Mouse (Mus musculus) c-Kit-positive CD71-positive TER-119-positive erythroid progenitor cells, embryonic 14.5 days (primary cell): ENCODE results near the gene Lsm6.

ENCODE experiments used
- DNase-seq: peaks from one replicate; pipeline ENCODE4 v3.0.0-alpha.2; 2013; ENCODE audit warnings: low spot score

Gene Lsm6

DNA sequence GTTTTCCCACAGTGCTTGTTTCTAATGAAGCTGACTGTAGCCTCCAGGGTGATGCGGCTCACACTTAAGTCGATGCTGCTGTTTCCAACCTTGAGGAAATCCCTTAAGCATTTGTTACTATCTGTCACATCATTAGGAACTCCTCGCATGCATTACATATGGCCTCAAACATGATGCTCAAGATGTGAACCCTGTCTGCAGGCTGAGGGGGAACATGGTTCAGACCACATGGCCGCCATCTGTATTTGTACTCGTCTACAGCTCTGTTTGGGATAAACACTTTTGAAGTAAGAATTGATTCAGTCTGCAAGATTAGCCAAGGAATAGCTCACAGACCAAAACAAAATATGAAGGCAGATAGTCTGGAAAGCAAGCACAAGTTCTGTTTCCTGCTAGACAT is 14.9 kb downstream of the Lsm6 start:
- no peak for DNase-seq

DNA sequence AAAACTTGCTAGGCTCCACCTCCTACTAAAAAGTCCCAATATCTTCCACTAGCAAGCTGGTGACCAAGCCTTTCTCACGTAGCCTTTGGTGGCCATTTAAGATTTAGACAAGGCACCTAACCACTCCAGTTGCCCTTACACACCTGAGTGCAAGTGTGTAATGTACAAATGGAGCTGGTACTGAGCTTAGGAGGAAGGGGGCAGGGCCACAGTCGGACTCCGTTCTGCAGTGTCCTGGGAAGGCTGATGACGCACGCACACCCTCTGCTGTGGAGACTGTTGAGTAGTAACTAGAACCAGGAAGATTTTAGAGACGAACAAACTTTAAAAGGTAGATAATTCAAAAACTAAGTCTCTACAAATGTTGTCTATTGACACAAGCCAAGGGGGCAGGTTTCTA is 19.7 kb downstream of the Lsm6 start:
- DNase-seq = no peak

DNA sequence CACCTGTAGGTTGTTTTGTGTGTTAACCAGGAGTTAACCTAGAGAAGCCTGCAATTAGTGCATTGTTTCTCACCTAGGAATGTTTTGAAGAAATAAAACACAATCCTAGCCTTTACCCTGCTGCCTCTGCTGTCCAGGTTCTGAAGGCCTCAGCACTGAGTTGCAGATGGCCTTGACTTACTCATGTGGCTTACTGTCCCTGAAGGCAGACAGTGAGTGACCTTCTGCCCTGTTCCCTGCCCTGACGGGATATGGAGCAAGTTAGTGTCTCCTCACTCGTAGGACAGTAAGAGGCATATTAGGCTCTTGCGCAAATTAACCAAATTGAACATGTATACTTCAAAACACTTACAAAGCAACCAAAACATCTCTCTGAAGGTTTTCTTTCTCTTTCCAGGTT is 22.3 kb downstream of the Lsm6 start:
- no peak for DNase-seq

DNA sequence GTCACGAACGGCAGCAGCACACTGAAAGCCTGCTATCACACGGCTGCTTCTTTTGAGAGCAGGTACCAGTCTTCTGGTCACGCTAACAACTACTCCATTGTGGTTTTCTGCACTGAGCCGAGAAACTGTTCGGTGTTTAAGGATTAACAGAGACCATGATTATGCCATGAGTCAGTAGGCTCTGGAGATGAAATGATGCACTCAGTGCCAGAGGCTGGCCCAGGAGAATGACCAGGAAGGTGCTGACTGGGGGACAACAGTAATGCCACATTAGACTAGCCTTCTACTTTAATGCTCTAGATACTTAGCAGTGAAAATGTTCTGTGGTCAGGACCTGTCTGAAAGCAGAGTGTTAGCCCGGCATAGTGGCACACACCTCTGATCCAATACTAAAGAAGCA is 23.0 kb downstream of the Lsm6 start:
- DNase-seq = no peak

DNA sequence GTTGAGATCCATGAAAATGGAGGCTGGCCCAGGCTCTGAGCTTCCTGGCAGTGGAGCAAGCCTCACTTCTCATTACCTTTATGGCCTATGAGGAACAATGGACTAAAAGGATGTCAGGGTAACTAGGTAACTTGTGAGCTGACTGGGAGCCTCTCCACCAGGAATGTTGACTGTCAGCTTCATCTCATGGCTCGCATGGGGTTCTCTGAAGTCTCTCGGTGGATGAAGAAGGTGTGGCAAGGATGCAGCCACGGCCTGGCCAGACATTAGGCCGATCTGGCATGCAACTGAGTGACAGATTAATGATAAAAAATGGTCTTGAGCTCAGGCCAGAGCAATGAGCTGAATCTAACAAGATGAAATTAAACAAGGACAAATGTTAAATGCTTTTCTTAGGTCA is 27.7 kb downstream of the Lsm6 start:
- no peak for DNase-seq

DNA sequence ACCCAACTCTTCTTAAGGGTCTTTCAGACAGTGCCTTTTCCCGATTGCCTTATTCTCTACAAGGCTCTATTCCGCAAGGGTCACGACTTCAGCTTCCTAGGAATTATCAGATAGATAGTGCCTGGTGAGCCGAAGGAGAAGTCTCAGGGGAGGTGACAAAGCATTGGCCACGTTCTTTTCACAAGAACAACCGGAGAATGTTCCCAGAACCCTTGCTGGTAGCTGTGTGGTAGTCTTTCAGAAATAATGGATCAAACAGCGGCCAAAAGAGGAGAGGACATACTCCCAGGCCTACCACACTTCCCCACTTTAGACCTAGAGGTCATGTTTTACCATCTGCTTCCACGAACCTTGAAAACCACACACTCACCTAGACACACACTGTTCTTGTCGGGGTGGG is 44.1 kb downstream of the Lsm6 start:
- DNase-seq = no peak

DNA sequence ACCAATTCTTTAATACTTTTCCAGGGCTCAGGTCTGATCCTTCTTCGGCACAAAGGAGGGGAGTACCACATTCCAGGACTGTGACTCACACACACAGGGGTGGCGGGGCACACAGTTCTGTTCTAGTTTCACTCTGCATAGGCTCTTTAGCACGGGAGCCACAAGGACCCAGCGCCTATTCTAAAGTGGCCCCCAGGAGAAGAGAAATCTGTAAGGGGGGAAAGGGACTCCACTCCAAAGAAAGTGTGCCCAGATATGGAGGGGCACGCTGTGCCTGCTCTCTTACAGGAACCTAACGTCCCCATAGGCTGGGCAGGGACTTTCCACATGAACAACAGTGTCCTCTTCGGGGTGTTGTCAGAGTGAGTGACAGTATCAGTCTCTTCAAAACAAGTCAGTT is 49.7 kb downstream of the Lsm6 start:
- no peak for DNase-seq

DNA sequence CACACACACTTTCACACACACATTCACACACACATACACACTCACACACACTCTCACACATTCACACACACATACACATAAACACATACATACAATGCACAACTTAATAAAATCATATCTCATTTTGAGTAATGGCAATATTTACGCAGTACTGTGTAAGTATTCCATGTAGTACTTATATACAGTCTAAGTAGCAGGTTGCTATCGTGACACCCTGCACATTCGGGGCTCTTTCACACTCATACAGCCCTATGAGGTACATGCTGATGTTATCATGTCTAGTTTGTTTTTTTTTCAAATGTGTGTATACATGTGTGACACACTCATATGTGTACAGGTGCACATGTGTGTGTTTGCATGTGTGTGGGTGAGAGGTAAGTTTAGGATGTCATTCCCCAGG is 50.4 kb downstream of the Lsm6 start:
- no peak for DNase-seq

DNA sequence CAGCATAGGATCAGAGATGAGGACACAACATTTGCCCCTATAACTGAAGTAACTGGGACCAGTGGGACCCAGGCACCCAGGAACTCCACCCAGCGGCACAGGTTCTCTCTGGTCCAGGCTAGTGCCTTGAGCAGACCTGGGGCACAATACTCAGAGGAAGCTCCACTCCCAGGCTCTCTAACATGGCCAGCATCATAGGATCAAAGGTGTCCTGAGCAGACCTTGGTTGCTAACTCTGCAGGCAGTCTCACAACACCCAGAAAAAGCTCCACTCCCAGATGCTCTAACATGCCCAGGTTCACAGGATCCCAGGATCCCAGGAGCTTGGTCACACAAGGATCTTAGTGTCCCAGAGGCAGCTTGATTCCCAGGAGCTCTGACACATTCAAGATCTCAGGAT is 55.4 kb downstream of the Lsm6 start:
- no peak for DNase-seq

DNA sequence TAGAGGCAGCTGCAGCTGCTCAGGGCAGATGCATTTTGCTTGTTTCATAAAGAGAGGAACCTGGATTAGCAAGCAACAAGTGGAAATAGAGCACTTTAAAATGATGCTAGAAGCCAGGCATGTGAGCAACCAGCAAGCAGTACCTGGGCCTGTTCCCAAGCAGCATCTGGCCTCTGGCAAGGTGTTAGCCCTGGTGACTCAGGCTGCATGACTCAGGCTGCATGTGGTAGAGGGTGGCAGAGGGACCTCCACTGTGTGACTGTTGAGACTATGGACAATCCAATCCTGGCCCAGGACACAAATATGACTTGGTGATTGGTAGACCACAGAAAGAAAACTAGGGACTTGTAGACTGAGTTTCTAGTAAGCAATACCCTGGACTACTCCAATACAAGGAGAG is 56.0 kb downstream of the Lsm6 start:
- no peak for DNase-seq

DNA sequence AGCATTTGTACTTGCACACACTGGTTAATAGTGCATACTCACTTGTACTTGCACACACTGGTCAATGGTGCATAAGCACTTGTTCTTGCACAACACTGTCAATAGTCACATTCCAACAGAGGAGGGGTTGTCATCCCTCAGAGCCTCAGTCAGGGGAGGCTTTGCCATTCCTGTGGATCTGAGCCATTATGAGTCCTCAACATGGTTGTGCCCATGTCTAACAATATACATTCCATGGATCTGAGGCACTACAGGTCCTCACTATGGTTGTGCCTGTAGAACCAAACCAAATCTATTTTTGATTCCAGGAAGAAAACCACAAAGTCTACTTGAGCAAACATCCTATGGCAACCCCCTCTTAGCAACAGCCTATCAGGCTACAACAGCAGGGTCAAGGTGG is 61.8 kb downstream of the Lsm6 start:
- DNase-seq = no peak

DNA sequence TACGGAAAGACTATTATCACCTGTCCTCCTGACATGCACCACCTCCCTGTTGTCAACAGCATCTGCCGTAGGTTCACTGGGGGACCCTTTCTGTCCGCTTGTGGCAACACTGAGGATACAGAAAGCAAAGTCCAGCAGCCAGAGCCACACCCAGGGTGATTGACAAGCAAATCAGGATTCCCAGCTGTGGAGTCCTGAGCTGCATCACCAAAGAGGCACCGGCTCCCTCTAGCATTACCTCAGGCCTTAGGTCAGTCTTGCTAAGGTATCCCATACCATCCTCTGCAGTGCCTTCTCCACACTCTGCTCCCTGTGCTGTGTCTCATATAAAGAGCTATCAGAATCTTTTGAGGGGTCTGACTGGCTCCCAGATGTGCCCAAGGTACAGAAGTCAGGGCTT is 66.0 kb downstream of the Lsm6 start:
- DNase-seq = no peak
